Mouse (Mus musculus): ENCODE measurements around the gene B3galnt1. TPM values are rescaled to one million over a fixed set of nuclear protein-coding genes. Genes with fewer than 3 reads are reported as not detected.
A peak's percentile ranks its signal among the peaks of the same experiment; 100 is the strongest.
"Not testable (repeated sequence)": the region's sequence is repeated elsewhere in the genome, so short reads cannot be mapped to it uniquely, and the experiment has no call there.

Gene B3galnt1
- polyA plus RNA-seq, 1 experiment from 2014 or later = 3.6 TPM

DNA sequence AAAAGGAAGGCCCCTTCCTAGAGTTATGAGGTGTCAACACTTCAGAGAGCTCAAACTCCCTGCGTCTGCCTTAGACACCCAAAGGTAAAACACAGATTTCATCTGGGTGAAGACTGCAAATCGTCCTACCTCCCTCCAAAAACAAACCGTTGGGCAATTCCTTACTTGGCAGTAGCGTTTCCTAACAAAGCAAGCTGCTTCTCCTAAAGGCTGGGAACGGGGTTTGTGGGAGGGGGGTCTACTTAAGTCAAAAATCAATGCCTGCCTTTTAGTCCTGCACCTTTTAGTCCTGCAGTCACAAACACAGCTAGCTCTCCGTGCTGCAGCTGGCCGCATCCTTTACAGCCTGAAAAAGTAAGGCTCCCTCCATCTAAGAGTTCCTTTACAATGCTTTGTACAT, 944 bp downstream of the B3galnt1 start:
- H3K27ac ChIP-seq (replicated peaks) = no peak overlapping the region
- WGBS (ENCODE audit: insufficient replicate concordance) = 35% methylated on average over 7 of the region's 7 CpGs
- H3K36me3 ChIP-seq (replicated peaks) = no peaks in the 10 kb centered on the region
- H3K4me2 ChIP-seq = 0 out of 2 replicates have a peak overlapping the region, but pooled peaks have one; percentile 67
- H3K4me3 ChIP-seq (replicated peaks) = peak overlapping the region; percentile 58; the same call in 1 of the 2 replicates
- H3K9ac ChIP-seq = no peak overlapping the region
- no peaks in the 10 kb centered on the region for H3K4me1 ChIP-seq (replicated peaks)
- no peak for ATAC-seq (ENCODE audit: insufficient read depth)
- no peaks in the 10 kb centered on the region for H3K9me3 ChIP-seq (replicated peaks)
- H3K27me3 ChIP-seq = peaks cover 45% of the 10 kb centered on the region

DNA sequence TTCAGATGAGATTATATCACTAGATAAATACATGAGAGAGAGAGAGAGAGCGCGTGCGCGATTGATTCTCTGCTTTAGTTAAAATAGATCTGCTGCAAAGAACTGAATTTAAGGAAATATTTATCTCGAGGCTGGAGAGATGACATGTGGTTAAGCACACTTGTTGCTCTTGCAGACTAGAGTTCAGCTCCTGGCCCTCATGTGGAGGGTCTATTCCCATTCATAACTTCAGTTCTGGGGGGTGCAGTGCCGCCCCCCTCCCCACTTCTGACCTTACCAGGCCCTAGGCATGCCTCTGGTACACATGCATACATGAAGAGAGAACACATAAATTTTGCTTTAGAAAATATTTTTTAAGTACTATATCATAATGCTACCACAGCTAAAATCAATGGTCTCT, 1.5 kb downstream of the B3galnt1 start:
- Histone ChIP-seq H3K4me3 (replicated peaks) (no peak overlapping the region), H3K27ac (replicated peaks) (no peak overlapping the region), H3K27me3 (peaks cover 45% of the 10 kb centered on the region), H3K36me3 (replicated peaks) (no peaks in the 10 kb centered on the region), H3K4me2 (no peak overlapping the region), H3K9me3 (replicated peaks) (no peaks in the 10 kb centered on the region), H3K4me1 (replicated peaks) (no peaks in the 10 kb centered on the region), H3K9ac (no peak overlapping the region)
- no peak for ATAC-seq (ENCODE audit: insufficient read depth)
- WGBS (ENCODE audit: insufficient replicate concordance) = 75% methylated on average over 6 of the region's 6 CpGs

DNA sequence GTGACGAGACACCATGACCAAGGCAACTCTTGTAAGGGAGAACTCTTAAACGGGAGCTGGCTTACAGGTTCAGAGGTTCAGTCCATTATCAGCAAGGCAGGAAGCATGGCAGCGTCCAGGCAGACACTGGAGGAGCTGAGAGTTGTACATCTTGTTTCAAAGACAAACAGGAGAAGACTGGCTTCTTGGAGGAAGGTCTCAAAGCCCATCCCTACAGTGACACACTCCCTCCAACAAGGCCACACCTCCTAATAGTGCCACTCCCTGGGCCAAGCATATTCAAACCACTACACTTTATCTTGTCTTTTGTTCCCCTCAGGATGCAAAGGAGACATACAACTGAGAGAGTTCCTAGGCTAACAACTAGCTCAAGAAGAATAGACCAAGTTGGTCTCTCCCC, 2.6 kb downstream of the B3galnt1 start:
- Histone ChIP-seq H3K4me3 (replicated peaks) (no peak overlapping the region), H3K27ac (replicated peaks) (no peak overlapping the region), H3K4me1 (replicated peaks) (no peaks in the 10 kb centered on the region), H3K36me3 (replicated peaks) (no peaks in the 10 kb centered on the region), H3K27me3 (peaks cover 38% of the 10 kb centered on the region), H3K9me3 (replicated peaks) (no peaks in the 10 kb centered on the region), H3K4me2 (no peak overlapping the region), H3K9ac (no peak overlapping the region)
- no peak for ATAC-seq (ENCODE audit: insufficient read depth)
- 54% methylated on average over 3 of the region's 3 CpGs for WGBS (ENCODE audit: insufficient replicate concordance)

DNA sequence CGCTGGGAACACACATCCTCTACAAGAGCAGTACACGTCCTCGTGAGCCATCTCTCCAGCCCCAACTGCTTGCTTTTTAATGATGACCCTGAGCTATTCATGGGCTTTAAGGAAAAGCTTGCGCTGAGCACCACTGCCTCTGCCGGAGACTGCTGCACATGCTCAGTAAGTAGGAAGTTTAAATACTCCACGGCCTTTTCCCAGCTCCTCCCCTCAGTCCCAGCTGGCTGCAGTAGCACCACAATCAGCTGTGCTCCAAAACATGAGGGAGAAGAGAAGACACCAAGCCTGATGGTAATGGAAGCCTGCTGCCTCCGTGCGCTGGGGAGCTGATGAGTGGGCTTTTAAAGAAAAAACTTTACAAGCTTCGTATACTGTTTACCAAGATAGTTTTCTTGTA, 4.7 kb downstream of the B3galnt1 start:
- H3K9me3 ChIP-seq (replicated peaks) = no peaks in the 10 kb centered on the region
- H3K27ac ChIP-seq (replicated peaks) = no peak overlapping the region
- H3K36me3 ChIP-seq (replicated peaks) = no peaks in the 10 kb centered on the region
- no peaks in the 10 kb centered on the region for H3K4me1 ChIP-seq (replicated peaks)
- H3K4me3 ChIP-seq (replicated peaks) = no peak overlapping the region
- no peak for ATAC-seq (ENCODE audit: insufficient read depth)
- no peak overlapping the region for H3K4me2 ChIP-seq
- peaks cover 20% of the 10 kb centered on the region for H3K27me3 ChIP-seq
- 64% methylated on average over 9 of the region's 9 CpGs for WGBS (ENCODE audit: insufficient replicate concordance)
- no peak overlapping the region for H3K9ac ChIP-seq

DNA sequence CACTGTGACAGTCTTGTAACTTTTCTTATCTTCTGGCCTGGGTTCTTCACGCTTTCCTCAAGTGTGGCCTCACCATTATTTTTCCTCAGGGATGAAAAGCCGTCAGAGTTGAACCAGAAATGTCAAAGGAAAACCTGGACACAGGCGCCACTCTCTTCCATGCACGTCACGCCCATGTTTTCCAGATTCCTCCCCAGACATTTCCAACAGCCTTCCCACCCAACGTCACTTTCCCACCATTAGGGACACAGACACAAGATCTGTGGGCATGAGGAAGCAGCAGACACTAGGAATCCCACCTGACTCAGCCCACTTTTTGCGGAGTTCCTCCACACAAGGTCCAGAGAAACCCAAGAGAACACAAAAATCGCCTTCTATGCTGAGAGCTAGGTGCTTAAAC, 5.3 kb downstream of the B3galnt1 start:
- peaks cover 13% of the 10 kb centered on the region for H3K27me3 ChIP-seq
- H3K9me3 ChIP-seq (replicated peaks) = no peaks in the 10 kb centered on the region
- no peaks in the 10 kb centered on the region for H3K36me3 ChIP-seq (replicated peaks)
- no peak overlapping the region for H3K4me2 ChIP-seq
- no peak overlapping the region for H3K9ac ChIP-seq
- no peak overlapping the region for H3K4me3 ChIP-seq (replicated peaks)
- no peak for ATAC-seq (ENCODE audit: insufficient read depth)
- H3K4me1 ChIP-seq (replicated peaks) = 0 out of 2 replicates have a peak, but pooled peaks cover 1% of the 10 kb centered on the region
- no peak overlapping the region for H3K27ac ChIP-seq (replicated peaks)
- WGBS (ENCODE audit: insufficient replicate concordance) = 66% methylated on average over 8 of the region's 8 CpGs

DNA sequence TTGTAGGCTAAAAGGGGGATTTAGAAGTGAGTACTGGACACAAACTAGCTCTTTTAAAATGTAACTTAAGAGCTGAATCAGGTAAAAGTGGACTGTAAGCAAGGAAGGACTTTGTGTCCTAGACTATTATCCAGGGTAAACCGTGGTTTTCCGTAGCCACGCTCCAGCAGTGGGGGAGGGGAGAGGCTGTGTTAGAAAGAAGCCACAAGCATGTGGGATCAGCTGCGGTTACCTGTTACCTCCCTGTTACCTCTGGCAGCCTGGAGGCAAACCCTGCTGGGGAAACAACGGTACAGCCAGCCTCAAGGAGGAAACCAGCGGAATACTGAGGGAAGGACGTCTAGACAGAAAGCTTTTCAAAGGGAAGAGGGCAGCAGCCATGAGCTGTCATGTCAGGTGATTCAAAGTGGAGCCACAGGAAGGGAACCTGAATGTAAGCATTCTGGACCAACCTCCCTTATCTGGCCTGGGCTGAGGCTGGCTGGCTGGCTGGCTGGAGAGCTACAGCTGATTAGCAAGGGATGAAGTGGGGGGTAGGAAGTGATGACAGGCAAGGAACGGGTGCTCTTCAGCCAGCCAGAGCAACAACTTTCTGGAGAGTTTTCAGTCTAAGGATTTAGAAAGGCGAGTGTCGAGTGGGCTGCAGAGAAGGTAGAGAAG, 10.5 kb downstream of the B3galnt1 start:
- 0 out of 2 replicates have a peak, but pooled peaks cover 6% of the 10 kb centered on the region for H3K4me1 ChIP-seq (replicated peaks)
- no peaks in the 10 kb centered on the region for H3K9me3 ChIP-seq (replicated peaks)
- 32% methylated on average over 10 of the region's 10 CpGs for WGBS (ENCODE audit: insufficient replicate concordance)
- no peaks in the 10 kb centered on the region for H3K36me3 ChIP-seq (replicated peaks)
- H3K9ac ChIP-seq = no peak overlapping the region
- H3K27ac ChIP-seq (replicated peaks) = no peak overlapping the region
- ATAC-seq (ENCODE audit: insufficient read depth) = no peak
- H3K27me3 ChIP-seq = no peaks in the 10 kb centered on the region
- H3K4me3 ChIP-seq (replicated peaks) = no peak overlapping the region
- no peak overlapping the region for H3K4me2 ChIP-seq

DNA sequence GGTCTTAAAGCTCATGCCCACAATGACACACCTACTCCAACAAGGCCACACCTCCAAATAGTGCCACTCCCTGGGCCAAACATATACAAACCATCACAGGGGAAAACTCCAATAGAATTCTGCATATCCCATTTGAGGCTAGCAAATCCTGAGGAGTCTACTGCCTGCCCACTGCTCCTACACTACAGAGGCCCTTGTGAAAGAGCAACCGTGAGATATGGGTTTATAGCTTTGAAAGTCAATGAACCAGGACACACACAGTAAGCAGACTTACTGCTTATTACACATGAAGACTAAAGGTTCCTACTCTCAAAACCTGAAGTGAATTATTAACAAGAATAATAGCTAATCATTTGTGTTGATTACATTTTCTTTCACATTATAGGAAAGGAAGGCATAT, 15.0 kb downstream of the B3galnt1 start:
- ATAC-seq (ENCODE audit: insufficient read depth) = no peak

DNA sequence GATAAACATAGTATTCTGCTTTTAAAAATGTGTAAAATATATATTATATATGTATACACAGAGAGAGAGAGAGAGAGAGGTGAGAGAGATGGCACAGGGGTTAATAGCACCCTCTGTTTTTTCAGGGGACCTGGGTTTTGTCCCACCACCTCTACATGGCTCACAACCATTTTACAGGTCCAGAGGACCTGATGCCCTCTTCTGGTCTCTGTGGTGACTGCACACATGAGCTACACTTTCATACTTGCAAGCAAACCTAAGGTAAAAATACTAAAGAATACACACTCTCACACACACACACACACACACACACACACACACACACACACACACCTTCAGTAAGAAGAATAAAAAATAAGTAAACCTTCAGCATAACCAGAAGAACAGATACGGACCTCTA, 20.0 kb downstream of the B3galnt1 start:
- Histone ChIP-seq H3K4me2 (no peak overlapping the region), H3K9ac (no peak overlapping the region), H3K9me3 (replicated peaks) (no peaks in the 10 kb centered on the region), H3K4me3 (replicated peaks) (no peak overlapping the region), H3K4me1 (replicated peaks) (no peaks in the 10 kb centered on the region), H3K27ac (replicated peaks) (no peak overlapping the region), H3K36me3 (replicated peaks) (no peaks in the 10 kb centered on the region), H3K27me3 (no peaks in the 10 kb centered on the region)
- 63% methylated on average over 1 of the region's 1 CpGs for WGBS (ENCODE audit: insufficient replicate concordance)
- no peak for ATAC-seq (ENCODE audit: insufficient read depth)

More for the DNA sequence above, 15.0 kb downstream of the B3galnt1 start:
- Histone ChIP-seq H3K4me2 (no peak overlapping the region), H3K9ac (no peak overlapping the region), H3K4me1 (replicated peaks) (0 out of 2 replicates have a peak, but pooled peaks cover 6% of the 10 kb centered on the region), H3K36me3 (replicated peaks) (no peaks in the 10 kb centered on the region), H3K27me3 (no peaks in the 10 kb centered on the region), H3K9me3 (replicated peaks) (no peaks in the 10 kb centered on the region), H3K4me3 (replicated peaks) (no peak overlapping the region), H3K27ac (replicated peaks) (no peak overlapping the region)
- WGBS (ENCODE audit: insufficient replicate concordance) = 54% methylated on average over 1 of the region's 1 CpGs

DNA sequence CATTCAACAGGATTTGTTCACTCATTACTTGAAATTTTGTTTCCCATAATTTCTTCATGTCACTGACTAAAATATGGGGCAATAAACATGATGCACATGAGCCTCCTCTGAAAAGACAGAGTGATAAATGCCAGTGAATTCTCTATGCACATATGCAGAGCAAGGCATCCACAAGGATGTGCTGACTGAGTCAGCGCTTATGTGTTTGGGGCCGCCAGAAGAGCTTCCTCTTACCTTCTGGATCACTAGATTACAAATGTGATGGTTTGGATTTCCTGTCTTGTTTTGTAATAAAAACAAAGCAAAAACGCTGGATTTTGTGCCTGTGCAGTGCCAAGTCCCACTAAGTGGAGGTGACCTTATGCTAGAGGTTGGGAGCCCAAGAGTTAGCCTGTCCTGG, 22.0 kb downstream of the B3galnt1 start:
- Histone ChIP-seq H3K4me2 (no peak overlapping the region), H3K4me1 (replicated peaks) (no peaks in the 10 kb centered on the region), H3K4me3 (replicated peaks) (no peak overlapping the region), H3K27me3 (no peaks in the 10 kb centered on the region), H3K9ac (no peak overlapping the region), H3K27ac (replicated peaks) (no peak overlapping the region), H3K36me3 (replicated peaks) (no peaks in the 10 kb centered on the region), H3K9me3 (replicated peaks) (no peaks in the 10 kb centered on the region)
- ATAC-seq (ENCODE audit: insufficient read depth) = no peak
- WGBS (ENCODE audit: insufficient replicate concordance) = 41% methylated on average over 3 of the region's 3 CpGs

DNA sequence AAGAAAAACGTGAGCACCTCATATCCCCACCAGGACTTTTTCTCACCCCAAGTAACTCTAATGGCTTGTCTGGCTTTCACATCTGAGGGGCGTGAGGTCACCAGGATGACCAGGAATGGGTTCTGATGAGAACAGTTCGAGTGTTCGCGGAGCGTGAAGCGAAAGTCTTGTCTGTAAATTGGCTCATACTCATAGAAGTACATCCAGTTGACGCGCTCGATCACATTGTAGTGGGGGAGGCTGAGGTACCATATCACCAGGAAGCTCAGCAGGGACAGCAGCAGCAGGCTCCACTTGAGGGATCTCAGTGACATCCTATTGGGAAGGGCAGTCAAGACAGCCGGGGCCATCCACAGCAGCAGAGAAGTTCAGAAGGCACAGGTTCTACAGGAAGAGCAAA, 23.2 kb downstream of the B3galnt1 start:
- Histone ChIP-seq H3K4me1 (replicated peaks) (no peaks in the 10 kb centered on the region), H3K27me3 (no peaks in the 10 kb centered on the region), H3K27ac (replicated peaks) (no peak overlapping the region), H3K4me2 (no peak overlapping the region), H3K9me3 (replicated peaks) (no peaks in the 10 kb centered on the region), H3K36me3 (replicated peaks) (no peaks in the 10 kb centered on the region), H3K9ac (no peak overlapping the region), H3K4me3 (replicated peaks) (no peak overlapping the region)
- ATAC-seq (ENCODE audit: insufficient read depth) = no peak
- 75% methylated on average over 11 of the region's 11 CpGs for WGBS (ENCODE audit: insufficient replicate concordance)

DNA sequence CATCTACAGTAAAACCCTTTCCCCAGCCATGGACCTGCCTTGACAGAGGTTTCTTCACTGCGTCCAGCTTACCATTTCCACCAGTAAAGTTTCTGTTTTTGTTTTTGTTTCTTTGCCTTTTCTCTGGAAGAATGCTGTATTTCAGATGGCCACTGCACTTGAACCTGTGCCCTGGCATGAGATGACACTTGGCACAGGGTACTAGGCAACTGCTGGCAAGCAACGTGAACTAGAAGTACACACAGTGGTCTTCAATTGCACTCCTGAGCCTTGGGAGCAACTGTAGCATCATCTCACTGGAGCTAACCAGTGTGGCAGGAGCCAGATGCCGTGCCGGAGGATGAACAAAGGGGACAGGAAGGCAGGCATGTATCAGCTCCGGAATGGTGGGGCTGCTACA, 26.2 kb downstream of the B3galnt1 start:
- no peak overlapping the region for H3K4me2 ChIP-seq
- H3K27ac ChIP-seq (replicated peaks) = no peak overlapping the region
- no peaks in the 10 kb centered on the region for H3K9me3 ChIP-seq (replicated peaks)
- no peak for ATAC-seq (ENCODE audit: insufficient read depth)
- no peaks in the 10 kb centered on the region for H3K36me3 ChIP-seq (replicated peaks)
- no peak overlapping the region for H3K9ac ChIP-seq
- H3K4me1 ChIP-seq (replicated peaks) = no peaks in the 10 kb centered on the region
- no peaks in the 10 kb centered on the region for H3K27me3 ChIP-seq
- H3K4me3 ChIP-seq (replicated peaks) = no peak overlapping the region
- 66% methylated on average over 5 of the region's 5 CpGs for WGBS (ENCODE audit: insufficient replicate concordance)

DNA sequence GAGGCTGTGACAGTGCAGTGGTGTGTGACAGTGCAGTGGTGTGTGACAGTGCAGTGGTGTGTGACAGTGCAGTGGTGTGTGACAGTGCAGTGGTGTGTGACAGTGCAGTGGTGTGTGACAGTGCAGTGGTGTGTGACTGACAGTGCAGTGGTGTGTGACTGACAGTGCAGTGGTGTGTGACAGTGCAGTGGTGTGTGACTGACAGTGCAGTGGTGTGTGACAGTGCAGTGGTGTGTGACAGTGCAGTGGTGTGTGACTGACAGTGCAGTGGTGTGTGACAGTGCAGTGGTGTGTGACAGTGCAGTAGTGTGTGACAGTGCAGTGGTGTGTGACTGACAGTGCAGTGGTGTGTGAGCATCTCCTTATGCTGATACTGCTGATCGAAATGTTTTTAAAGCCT, 33.2 kb downstream of the B3galnt1 start:
- not testable (repeated sequence) for H3K9ac ChIP-seq; H3K27me3 ChIP-seq; H3K27ac ChIP-seq (replicated peaks); H3K9me3 ChIP-seq (replicated peaks); H3K4me2 ChIP-seq; H3K4me1 ChIP-seq (replicated peaks); ATAC-seq (ENCODE audit: insufficient read depth); H3K4me3 ChIP-seq (replicated peaks); H3K36me3 ChIP-seq (replicated peaks)
- 73% methylated on average over 1 of the region's 1 CpGs for WGBS (ENCODE audit: insufficient replicate concordance)

Data from liver, embryonic 15.5 days (tissue).